Mouse (Mus musculus): ENCODE measurements around the gene Praf2.
"Not testable (repeated sequence)": the region's sequence is repeated elsewhere in the genome, so short reads cannot be mapped to it uniquely, and the experiment has no call there.

The Praf2 gene

GRCm38 (mm10) chrX:7728215-7728921 lies at the start of gene Praf2:
Praf2 (plus strand) TSS chrX:7728439.
- peak; percentile 73 to 78 for DNase-seq (ENCODE audit: low spot score in 2 of 2)

- DNase-seq (ENCODE audit: low spot score in 2 of 2), result no peak
Observed at GRCm38 (mm10) chrX:7678986-7679385, 49.3 kb upstream of the Praf2 start.

GRCm38 (mm10) chrX:7679405-7680056 lies 48.7 kb upstream of the Praf2 start:
- DNase-seq (ENCODE audit: low spot score in 2 of 2), result peak; percentile 83 to 89

- DNase-seq (ENCODE audit: low spot score in 2 of 2), result no peak
Observed at GRCm38 (mm10) chrX:7680057-7680412, 48.2 kb upstream of the Praf2 start.

GRCm38 (mm10) chrX:7680864-7681263 lies 47.4 kb upstream of the Praf2 start, which contains the start of gene Magix:
Magix (minus strand) TSS chrX:7681251.
- DNase-seq (ENCODE audit: low spot score in 2 of 2), result no peak

- no peak for DNase-seq (ENCODE audit: low spot score in 2 of 2)
Observed at GRCm38 (mm10) chrX:7688321-7688720, 39.9 kb upstream of the Praf2 start.

DNA sequence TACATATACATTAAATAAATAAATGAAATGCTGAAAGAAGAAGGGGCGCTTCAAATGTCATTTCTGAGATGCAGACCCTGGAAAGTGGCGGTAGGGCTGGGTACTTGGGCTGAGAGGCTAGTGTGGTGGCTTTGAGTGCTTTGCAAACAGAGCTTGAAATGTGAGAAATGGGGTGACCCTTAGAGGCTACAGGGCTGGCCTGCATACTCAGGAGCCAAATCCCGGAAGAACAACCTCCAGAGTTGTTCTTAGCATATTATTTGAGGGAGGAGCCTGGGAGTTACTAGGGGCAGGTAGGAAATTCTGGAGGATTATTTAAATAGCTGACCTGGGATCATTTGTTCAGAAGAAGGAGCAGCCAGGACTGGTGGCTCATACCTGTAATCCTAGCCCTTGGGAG lies 37.8 kb upstream of the Praf2 start:
- no peak for DNase-seq (ENCODE audit: low spot score in 2 of 2)

- DNase-seq (ENCODE audit: low spot score in 2 of 2), result peak; percentile 66 to 72
Observed at GRCm38 (mm10) chrX:7692862-7693261, 35.4 kb upstream of the Praf2 start.

DNA sequence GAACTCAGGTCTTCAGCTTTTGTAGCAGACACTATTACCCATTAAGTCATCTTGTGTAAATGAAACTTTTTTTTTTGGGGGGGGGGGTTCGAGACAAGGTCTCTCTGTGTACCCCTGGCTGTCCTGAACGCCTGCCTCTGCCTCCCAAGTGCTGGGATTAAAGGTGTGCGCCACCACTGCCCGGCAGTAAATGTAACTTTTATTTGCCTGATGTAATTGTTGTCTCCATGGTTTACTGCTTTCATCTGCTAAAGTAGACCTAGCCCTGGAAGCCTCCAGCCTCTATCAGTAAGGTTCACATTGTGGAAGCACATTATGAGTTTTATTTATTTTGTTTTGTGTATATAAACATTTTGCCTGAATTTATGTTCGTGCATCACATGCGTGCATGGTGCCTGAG lies 31.7 kb upstream of the Praf2 start:
- no peak for DNase-seq (ENCODE audit: low spot score in 2 of 2)

GRCm38 (mm10) chrX:7696954-7697381 lies 31.3 kb upstream of the Praf2 start, which contains the start of gene Gpkow:
Gpkow (plus strand) TSS chrX:7697131.
- DNase-seq (ENCODE audit: low spot score in 2 of 2), result peak; percentile 78

DNA sequence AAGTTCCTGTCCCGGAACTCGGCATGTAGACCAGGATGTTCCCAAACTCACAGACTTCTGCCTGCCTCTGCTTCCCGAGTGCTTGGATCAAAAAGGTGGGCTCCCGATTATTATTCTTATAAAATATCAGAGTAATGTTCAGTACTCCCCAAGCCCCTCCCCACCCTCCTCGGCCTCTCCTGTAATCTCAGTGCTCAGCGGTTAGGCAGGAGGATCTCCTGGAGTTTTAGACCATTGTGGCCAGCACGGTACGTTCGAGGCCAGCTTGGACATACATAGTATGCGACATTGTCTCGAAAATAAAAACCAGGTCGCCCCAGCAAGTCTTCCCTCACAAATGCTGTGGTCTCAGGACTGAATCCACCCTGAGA lies 14.5 kb upstream of the Praf2 start:
- DNase-seq (ENCODE audit: low spot score in 2 of 2), result not testable (repeated sequence)

GRCm38 (mm10) chrX:7714135-7714899 lies 13.9 kb upstream of the Praf2 start, which contains the start of gene Wdr45:
Wdr45 (plus strand) TSS chrX:7714333.
- DNase-seq (ENCODE audit: low spot score in 2 of 2), result peak; percentile 90 to 92

DNA sequence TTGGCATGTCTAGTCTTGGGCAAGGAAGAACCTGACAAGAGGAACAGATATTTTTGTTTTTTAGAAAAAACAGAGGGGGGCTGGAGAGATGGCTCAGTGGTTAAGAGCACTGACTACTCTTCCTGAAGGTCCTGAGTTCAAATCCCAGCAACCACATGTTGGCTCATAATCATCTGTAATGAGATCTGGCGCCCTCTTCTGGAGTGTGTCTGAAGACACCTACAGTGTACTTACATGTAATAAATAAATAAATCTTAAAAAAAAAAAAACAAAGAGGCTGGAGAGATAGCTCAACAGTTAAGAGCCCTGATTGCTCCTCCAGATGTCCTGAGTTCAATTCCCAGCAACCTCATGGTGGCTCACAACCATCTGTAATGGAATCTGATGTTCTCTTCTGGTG lies 12.2 kb upstream of the Praf2 start:
- peak in 1 of 2 experiments; percentile 13 for DNase-seq (ENCODE audit: low spot score in 2 of 2)

DNA sequence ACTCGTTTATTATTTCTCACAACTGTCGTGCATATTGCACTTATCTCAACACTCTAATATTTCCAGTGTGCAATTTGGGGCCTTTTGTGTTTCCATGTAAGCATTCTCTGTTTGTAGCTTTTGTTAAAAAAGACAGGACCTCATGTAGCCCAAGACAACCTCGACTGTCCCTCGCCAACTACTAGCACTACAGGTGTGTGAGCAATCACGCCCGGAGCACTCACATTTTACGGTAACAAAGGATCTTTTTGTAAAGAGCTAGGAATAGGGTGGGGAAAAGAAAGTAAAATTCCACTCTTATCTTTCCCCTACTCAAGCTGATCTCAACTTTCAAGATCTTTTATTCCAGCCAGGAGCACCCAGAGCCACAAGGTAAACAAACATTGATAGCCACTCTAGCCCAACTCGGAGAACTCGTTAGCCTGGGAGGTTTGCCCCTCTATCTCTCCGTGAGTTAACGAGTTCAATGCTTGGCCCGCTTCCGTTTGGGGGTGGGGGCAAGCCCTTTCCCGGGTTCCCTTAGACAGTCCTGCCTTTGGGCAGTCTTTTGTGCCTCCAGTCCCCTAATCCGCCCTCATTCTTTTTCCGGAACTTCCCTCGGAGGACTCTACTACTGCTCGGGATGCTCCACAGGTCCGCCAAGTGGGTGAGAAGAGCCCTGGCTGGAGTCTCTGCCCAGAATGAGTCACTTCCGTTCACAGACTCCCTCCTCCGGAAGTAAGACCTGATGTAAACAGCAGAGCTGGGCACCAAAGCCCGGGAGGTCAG lies 6.5 kb upstream of the Praf2 start, which contains the start of gene Gm45208:
Gene Gm45208 (plus strand): TSS at position 732 of the 768 bp plus-strand sequence.
- peak; percentile 73 to 81 for DNase-seq (ENCODE audit: low spot score in 2 of 2)

GRCm38 (mm10) chrX:7722282-7722611 lies 6.0 kb upstream of the Praf2 start:
- no peak for DNase-seq (ENCODE audit: low spot score in 2 of 2)

GRCm38 (mm10) chrX:7722691-7723090 lies 5.5 kb upstream of the Praf2 start:
- no peak for DNase-seq (ENCODE audit: low spot score in 2 of 2)

DNA sequence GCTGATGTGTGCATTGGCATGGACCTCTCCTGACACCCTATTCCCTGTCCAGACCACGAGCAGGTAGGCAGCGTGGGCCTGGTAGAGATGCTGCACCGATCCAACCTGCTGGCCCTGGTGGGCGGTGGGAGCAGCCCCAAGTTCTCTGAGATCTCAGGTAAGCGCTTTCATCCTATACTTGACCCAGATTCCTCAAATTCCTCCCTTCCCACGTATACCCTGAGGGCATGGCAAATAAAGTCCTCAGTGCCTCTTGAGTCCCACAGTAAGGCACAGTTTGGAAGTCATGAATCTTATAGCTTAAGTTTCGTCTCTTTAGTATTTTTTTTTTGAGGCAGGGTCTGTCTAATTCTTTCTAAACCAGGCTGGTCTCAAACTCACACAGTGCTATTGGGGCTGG lies 4.1 kb upstream of the Praf2 start:
- DNase-seq (ENCODE audit: low spot score in 2 of 2), result no peak

DNA sequence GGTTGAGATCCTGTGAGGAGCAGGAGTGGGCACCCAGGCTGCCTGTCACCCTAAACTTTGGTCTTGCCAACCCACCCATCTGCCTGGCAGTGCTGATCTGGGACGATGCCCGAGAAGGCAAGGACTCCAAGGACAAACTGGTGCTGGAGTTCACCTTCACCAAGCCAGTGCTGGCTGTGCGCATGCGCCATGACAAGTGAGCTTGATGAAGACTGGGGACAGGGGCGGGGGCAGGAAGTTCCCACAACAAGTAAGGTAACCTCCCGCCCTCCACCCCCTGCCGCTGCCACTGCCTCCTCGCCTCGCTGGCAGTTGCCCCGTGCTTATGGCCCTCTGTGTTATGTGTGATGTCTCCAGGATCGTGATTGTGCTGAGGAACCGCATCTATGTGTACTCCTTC lies 2.4 kb upstream of the Praf2 start:
- DNase-seq (ENCODE audit: low spot score in 2 of 2), result no peak

GRCm38 (mm10) chrX:7727176-7727575 lies 1.1 kb upstream of the Praf2 start:
- DNase-seq (ENCODE audit: low spot score in 2 of 2), result no peak

- DNase-seq (ENCODE audit: low spot score in 2 of 2), result no peak
Observed at GRCm38 (mm10) chrX:7728922-7729265, 655 bp downstream of the Praf2 start.

DNA sequence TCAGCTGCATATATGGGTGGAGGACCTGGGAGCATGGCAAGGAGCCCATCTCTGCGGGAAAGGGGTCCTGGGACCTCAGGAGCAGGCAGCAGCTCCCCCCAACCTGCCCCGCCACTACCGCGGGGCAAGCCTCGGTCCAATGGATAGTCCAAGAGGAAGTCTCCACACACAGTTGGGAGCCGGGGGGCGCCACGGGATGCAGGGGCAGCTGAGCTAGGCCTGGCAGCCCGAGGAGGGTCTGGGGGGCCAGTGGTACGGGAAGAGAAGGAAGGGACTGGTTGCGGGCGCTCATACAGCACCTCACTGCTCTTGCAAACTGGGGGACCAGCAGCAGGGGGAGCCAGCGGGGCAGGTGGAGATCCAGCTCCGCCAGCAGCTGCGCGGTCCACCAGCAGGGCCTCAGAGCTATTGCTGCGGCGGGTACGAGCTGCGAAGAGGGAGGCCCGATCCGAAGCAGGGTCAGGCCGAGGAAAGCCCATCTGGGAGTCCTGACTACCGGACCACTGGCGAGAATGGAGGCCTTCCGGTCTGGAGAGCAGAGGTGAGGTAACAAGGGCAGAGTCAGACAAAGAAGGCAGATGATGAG lies 5.4 kb downstream of the Praf2 start:
- peak; percentile 59 to 79 for DNase-seq (ENCODE audit: low spot score in 2 of 2)

Measured in natural killer cell, adult 2 months (primary cell).